In the genomic region with DNA sequence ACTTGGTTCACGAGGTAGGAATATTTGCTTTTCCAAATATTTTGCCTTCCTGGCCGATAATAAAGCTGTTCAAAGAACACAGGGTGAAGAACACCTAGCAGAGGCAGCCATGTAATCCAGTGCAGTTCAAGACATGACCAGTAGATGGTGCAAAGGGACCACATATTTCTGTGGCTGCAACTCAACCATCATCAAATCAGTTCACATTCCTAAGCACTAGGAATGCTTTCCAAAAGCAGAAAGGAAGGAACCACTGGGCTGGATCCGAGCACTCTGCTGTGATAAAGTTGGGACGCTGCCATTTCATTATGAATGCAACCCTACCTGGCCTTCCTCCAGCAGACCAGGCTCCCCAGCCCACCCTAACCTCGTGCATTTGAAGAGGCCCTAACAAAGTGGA, we compare ENCODE assay signal across 7 mouse cellular contexts.
DNase-seq lines count a peak whose midpoint lies in the region; ATAC-seq lines count a peak whose summit lies in the region.

No protein-coding gene starts in this region.

- peaks cover 41% of the 10 kb centered on the region for H3K36me3 ChIP-seq in hindbrain, embryonic 14.5 days (replicated peaks; ENCODE audit: control insufficient read depth, insufficient read depth)

- H3K4me2 ChIP-seq in hindbrain, embryonic 14.5 days (replicated peaks) = no peak overlapping the region

- no peak overlapping the region for H3K9ac ChIP-seq in hindbrain, embryonic 14.5 days

- H3K4me1 ChIP-seq in hindbrain, embryonic 14.5 days (replicated peaks; ENCODE audit: control insufficient read depth, insufficient read depth, low read length) = peaks cover 19% of the 10 kb centered on the region

- H3K4me3 ChIP-seq in hindbrain, embryonic 14.5 days (replicated peaks; ENCODE audit: low read length) = no peak overlapping the region

- 9% methylated on average over 5 of the region's 5 CpGs for WGBS in hindbrain, embryonic 14.5 days

- no peaks in the 10 kb centered on the region for H3K9me3 ChIP-seq in hindbrain, embryonic 14.5 days (ENCODE audit: control insufficient read depth, low read length)

- peak overlapping the region; percentile 80 for H3K27ac ChIP-seq in hindbrain, embryonic 14.5 days

- peak; percentile 42 for DNase-seq in WW6 (ENCODE audit: low read depth, low spot score)
- DNase-seq in cerebellum, adult 8-10 months = peak; percentile 87
- DNase-seq in forelimb bud, embryonic 11.5 days (ENCODE audit: low read depth, low spot score) = peak; percentile 95
- DNase-seq in hindbrain, embryonic 14.5 days (ENCODE audit: low spot score) = peak; percentile 96
- peak; percentile 65 to 80 for DNase-seq in layer of hippocampus, postnatal 36 days
- DNase-seq in mesoderm, embryonic 11.5 days (ENCODE audit: low read depth, low spot score) = peak; percentile 92
- DNase-seq in right cerebral cortex, postnatal 25 days = peak; percentile 76

- ATAC-seq in hindbrain, embryonic 14.5 days (ENCODE audit: low FRiP score) = peak; percentile 70; the same call in 1 of the 2 replicates

- no peaks in the 10 kb centered on the region for H3K27me3 ChIP-seq in hindbrain, embryonic 14.5 days (ENCODE audit: control insufficient read depth, insufficient read depth, low read length)

Comparison
In these comparisons a context has a peak if more than half of its experiments do, and no peak if none do; other contexts are left out.
1. DNase-seq: peak in every context shown above with its lines; median percentile 96 in hindbrain, embryonic 14.5 days; 95 in forelimb bud, embryonic 11.5 days; 92 in mesoderm, embryonic 11.5 days; 87 in cerebellum, adult 8-10 months; 76 in right cerebral cortex, postnatal 25 days; 72 in layer of hippocampus, postnatal 36 days; 42 in WW6.